ENCODE assay signal across 16 mouse cellular contexts in the genomic region with DNA sequence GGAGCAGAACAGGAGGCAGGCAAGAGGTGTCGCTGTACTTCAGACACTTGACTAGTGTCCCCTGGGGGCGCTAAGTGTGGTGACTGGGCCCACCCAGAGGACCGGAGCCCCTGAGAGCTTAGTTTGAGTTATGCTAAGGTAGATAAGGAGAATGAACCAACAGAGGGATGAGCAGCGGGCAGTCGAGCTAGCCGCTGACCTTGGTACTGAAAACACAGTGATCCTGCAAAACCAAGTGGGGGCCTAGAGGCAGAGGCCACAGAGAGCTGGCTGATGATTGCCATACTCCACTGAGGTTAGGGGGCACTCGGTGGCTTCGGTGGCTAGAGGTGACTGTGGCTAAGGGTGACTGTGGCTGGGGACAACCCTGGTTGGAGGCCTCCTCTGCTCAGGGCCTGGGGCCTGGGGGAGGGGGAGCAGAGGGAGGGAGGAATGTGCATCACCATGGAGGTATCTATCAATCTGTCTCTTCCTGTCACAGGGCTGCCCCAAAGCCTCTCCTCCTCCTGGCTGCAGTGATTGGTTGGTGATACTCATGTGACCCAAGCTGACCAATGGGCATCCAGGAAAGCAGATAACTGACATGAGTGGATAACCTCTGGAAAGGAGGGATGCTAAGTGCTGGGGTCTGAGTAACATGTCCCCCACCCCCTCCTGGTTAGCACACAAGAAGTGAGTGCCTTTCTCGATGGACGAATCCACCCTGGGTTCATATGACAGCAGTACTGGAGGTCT.
A peak's percentile ranks its signal among the peaks of the same experiment; 100 is the strongest.
DNase-seq lines count a peak whose midpoint lies in the region; ATAC-seq and TF ChIP-seq lines count a peak whose summit lies in the region.
"Had no signal": no experiment of that assay in that cellular context is flagged by ENCODE, and none has a peak within 500 bp of the region (broad histone marks: within the 10 kb centered on the region; RNA-seq: fewer than 3 reads in every experiment).

No protein-coding gene starts in this region.

- TF ChIP-seq RAD21 in MEL (IDR thresholded peaks at IDR 0.05; ENCODE audit: low read depth, low read length) = no peak

- no peak overlapping the region for H3K9ac ChIP-seq in MEL (ENCODE audit: control insufficient read depth, low read depth, low read length, poor library complexity, severe bottlenecking)
- H3K9ac ChIP-seq in hindbrain, postnatal 0 days (replicated peaks; ENCODE audit: low read length) = no peak overlapping the region
- H3K9ac ChIP-seq: limb, embryonic 12.5 days; midbrain, embryonic 13.5 days; stomach, embryonic 15.5 days had no signal

- TF ChIP-seq EP300 in MEL (IDR thresholded peaks at IDR 0.05; ENCODE audit: low read depth in 1 of 2, low read length in 2 of 2) = no peak

- WGBS in hindbrain, postnatal 0 days = 34% methylated on average over 10 of the region's 10 CpGs

- H3K4me2 ChIP-seq in myocyte (ENCODE audit: low read depth) = no peak overlapping the region
- no peak overlapping the region for H3K4me2 ChIP-seq in hindbrain, postnatal 0 days (ENCODE audit: low read depth, low read length)
- H3K4me2 ChIP-seq: limb, embryonic 12.5 days; midbrain, embryonic 13.5 days; stomach, embryonic 15.5 days had no signal

- TF ChIP-seq CTCF in MEL (IDR thresholded peaks at IDR 0.05 in 2 of 3, conservative IDR thresholded peaks at IDR 0.05 in 1 of 3; ENCODE audit: control insufficient read depth in 1 of 3, insufficient read depth in 1 of 3, low read depth in 2 of 3, low read length in 3 of 3, poor library complexity in 1 of 3, severe bottlenecking in 1 of 3) = no peak
- TF ChIP-seq CTCF in hindbrain, postnatal 0 days (IDR thresholded peaks at IDR 0.05; ENCODE audit: low read depth) = no peak

- ATAC-seq in hindbrain, postnatal 0 days = no peak
- ATAC-seq: forebrain, embryonic 14.5 days; midbrain, embryonic 13.5 days had no signal

- H3K9me3 ChIP-seq in MEL (replicated peaks; ENCODE audit: insufficient read depth, low read length) = no peaks in the 10 kb centered on the region
- H3K9me3 ChIP-seq in hindbrain, postnatal 0 days (ENCODE audit: low read length) = no peaks in the 10 kb centered on the region

- no peaks in the 10 kb centered on the region for H3K79me2 ChIP-seq in MEL (ENCODE audit: control insufficient read depth, insufficient read depth, low read length, poor library complexity)
- H3K79me2 ChIP-seq in myocyte (ENCODE audit: control insufficient read depth, insufficient read depth) = no peaks in the 10 kb centered on the region

- TF ChIP-seq POLR2A in MEL (IDR thresholded peaks at IDR 0.05; ENCODE audit: control insufficient read depth in 1 of 2, insufficient read depth in 1 of 2, low read depth in 1 of 2, low read length in 2 of 2, poor library complexity in 1 of 2) (no peak), myocyte (IDR thresholded peaks at IDR 0.05; ENCODE audit: insufficient read length, low read depth) (no peak)

- no peak overlapping the region for H3ac ChIP-seq in myocyte (ENCODE audit: control insufficient read depth, insufficient read length)

- H3K36me3 ChIP-seq in MEL (ENCODE audit: control insufficient read depth in 1 of 2, insufficient read depth in 2 of 2, low read length in 2 of 2) = no peaks in the 10 kb centered on the region
- no peaks in the 10 kb centered on the region for H3K36me3 ChIP-seq in myocyte (ENCODE audit: control insufficient read depth, insufficient read depth)
- no peaks in the 10 kb centered on the region for H3K36me3 ChIP-seq in hindbrain, postnatal 0 days (ENCODE audit: insufficient read depth, low read length)
- H3K36me3 ChIP-seq: limb, embryonic 12.5 days; midbrain, embryonic 13.5 days; stomach, embryonic 15.5 days had no signal

- H3K27me3 ChIP-seq in MEL (ENCODE audit: control insufficient read depth in 1 of 2, insufficient read depth in 2 of 2, low read length in 2 of 2) = no peaks in the 10 kb centered on the region
- H3K27me3 ChIP-seq in myocyte (ENCODE audit: control insufficient read depth, insufficient read depth, insufficient read length) = no peaks in the 10 kb centered on the region
- no peaks in the 10 kb centered on the region for H3K27me3 ChIP-seq in hindbrain, postnatal 0 days (ENCODE audit: insufficient read depth, low read length)
- H3K27me3 ChIP-seq: limb, embryonic 12.5 days; midbrain, embryonic 13.5 days; stomach, embryonic 15.5 days had no signal

- DNase-seq in kidney, postnatal 10 days = peak; percentile 39
- DNase-seq in kidney, adult 11 months = no peak
- DNase-seq in MEL (ENCODE audit: low read depth, low spot score) = peak; percentile 2
- DNase-seq in embryo, embryonic 10.5 days (ENCODE audit: low spot score) = peak; percentile 41
- DNase-seq in urinary bladder, postnatal 10 days (ENCODE audit: low spot score) = no peak
- no peak for DNase-seq in urinary bladder, postnatal 14 days (ENCODE audit: low spot score)
- no peak for DNase-seq in hindbrain, postnatal 0 days (ENCODE audit: low spot score)
- DNase-seq: adrenal gland, postnatal 25 days; kidney, adult 8-10 months; lung, adult 2 months; right cerebral cortex, postnatal 4 days had no signal

- H3K4me3 ChIP-seq in MEL (ENCODE audit: control insufficient read depth in 1 of 2, insufficient read depth in 1 of 2, low read depth in 2 of 2, low read length in 2 of 2) (no peak overlapping the region), myocyte (no peak overlapping the region)
- no peak overlapping the region for H3K4me3 ChIP-seq in hindbrain, postnatal 0 days (ENCODE audit: low read length)
- H3K4me3 ChIP-seq: limb, embryonic 12.5 days; midbrain, embryonic 13.5 days; stomach, embryonic 15.5 days had no signal

- no peak overlapping the region for H3K27ac ChIP-seq in MEL (ENCODE audit: control insufficient read depth, low read depth, low read length)
- H3K27ac ChIP-seq in hindbrain, postnatal 0 days = no peak overlapping the region
- H3K27ac ChIP-seq: limb, embryonic 12.5 days; midbrain, embryonic 13.5 days; stomach, embryonic 15.5 days had no signal

- no peaks in the 10 kb centered on the region for H3K4me1 ChIP-seq in MEL (ENCODE audit: control insufficient read depth in 1 of 2, insufficient read depth in 2 of 2, low read length in 2 of 2)
- no peaks in the 10 kb centered on the region for H3K4me1 ChIP-seq in hindbrain, postnatal 0 days (ENCODE audit: insufficient read depth, low read length)
- H3K4me1 ChIP-seq: limb, embryonic 12.5 days; midbrain, embryonic 13.5 days; stomach, embryonic 15.5 days had no signal

TF ChIP-seq in MEL, 35 proteins besides CTCF, POLR2A, EP300 and RAD21:
- TF ChIP-seq MAX (IDR thresholded peaks at IDR 0.05; ENCODE audit: low read length) (no peak), MYC (IDR thresholded peaks at IDR 0.05; ENCODE audit: low read depth, low read length) (no peak), BHLHE40 (IDR thresholded peaks at IDR 0.05; ENCODE audit: borderline replicate concordance, low read depth, low read length) (no peak), CHD2 (IDR thresholded peaks at IDR 0.05; ENCODE audit: low read length) (no peak), ZMIZ1 (IDR thresholded peaks at IDR 0.05; ENCODE audit: low read depth, low read length) (no peak), USF1 (IDR thresholded peaks at IDR 0.05; ENCODE audit: low read depth, low read length) (no peak), ZKSCAN1 (IDR thresholded peaks at IDR 0.05; ENCODE audit: low read depth, low read length) (no peak), MXI1 (IDR thresholded peaks at IDR 0.05; ENCODE audit: low read depth, low read length) (no peak), ETS1 (IDR thresholded peaks at IDR 0.05; ENCODE audit: low read depth, low read length) (no peak), HCFC1 (IDR thresholded peaks at IDR 0.05; ENCODE audit: low read depth, low read length) (no peak), TBP (IDR thresholded peaks at IDR 0.05; ENCODE audit: low read depth, low read length) (no peak), ELF1 (IDR thresholded peaks at IDR 0.05; ENCODE audit: low read depth, low read length) (no peak), ZC3H11A (IDR thresholded peaks at IDR 0.05; ENCODE audit: low read depth, low read length) (no peak)

TF ChIP-seq in myocyte, 11 proteins besides CTCF, POLR2A, EP300 and RAD21:
- TF ChIP-seq REST (IDR thresholded peaks at IDR 0.05; ENCODE audit: insufficient read depth, insufficient read length) (peak; percentile 65), MYOG (IDR thresholded peaks at IDR 0.05; ENCODE audit: control insufficient read depth in 1 of 3, insufficient read depth in 1 of 3, insufficient read length in 2 of 3, low read depth in 2 of 3) (no peak)

Comparison
In these comparisons a context has a peak if more than half of its experiments do, and no peak if none do; other contexts are left out.
1. DNase-seq: peak in kidney, postnatal 10 days (single experiment), MEL (single experiment) and embryo, embryonic 10.5 days (single experiment); none in kidney, adult 11 months (single experiment), urinary bladder, postnatal 10 days (single experiment), urinary bladder, postnatal 14 days (single experiment) and hindbrain, postnatal 0 days (single experiment).